Mouse (Mus musculus) right cerebral cortex, adult 18-20 months (tissue): ENCODE measurements at regions not wholly inside any gene's neighbourhood (a gene's known extent, or its start where the extent isn't known, plus 50 kb on each side); places are given as distances from the start of the nearest gene placed in this dataset.
A peak's percentile ranks its signal among the peaks of the same experiment; 100 is the strongest.

Experiments used
- DNase-seq: peaks from one replicate; pipeline ENCODE4 v3.0.0; 2022; ENCODE audit warnings: mixed read lengths

- DNase-seq: peak; percentile 71
These were observed 1053.6 kb upstream of the Celf2 start for GRCm38 (mm10) chr2:8562948-8563347.

DNA sequence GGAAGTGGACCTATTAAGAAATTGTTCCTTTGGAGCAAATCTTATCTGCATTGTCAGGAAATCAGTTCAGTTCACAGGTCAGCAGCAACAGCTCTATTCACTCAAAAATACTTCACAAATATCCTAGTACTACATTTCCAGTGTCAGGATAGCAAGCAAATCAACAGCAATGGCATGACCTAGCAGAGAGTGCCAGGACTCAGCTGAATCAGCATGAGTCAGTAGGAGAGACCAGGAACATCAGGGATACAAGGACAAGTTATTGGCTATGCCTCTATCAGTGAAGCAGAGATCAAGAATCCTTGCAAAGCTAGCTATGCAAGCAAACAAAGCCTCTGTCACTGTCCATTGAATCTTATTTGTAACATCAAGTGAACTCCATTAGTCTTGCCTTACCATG lies 1036.8 kb upstream of the Celf2 start:
- DNase-seq: no peak

DNA sequence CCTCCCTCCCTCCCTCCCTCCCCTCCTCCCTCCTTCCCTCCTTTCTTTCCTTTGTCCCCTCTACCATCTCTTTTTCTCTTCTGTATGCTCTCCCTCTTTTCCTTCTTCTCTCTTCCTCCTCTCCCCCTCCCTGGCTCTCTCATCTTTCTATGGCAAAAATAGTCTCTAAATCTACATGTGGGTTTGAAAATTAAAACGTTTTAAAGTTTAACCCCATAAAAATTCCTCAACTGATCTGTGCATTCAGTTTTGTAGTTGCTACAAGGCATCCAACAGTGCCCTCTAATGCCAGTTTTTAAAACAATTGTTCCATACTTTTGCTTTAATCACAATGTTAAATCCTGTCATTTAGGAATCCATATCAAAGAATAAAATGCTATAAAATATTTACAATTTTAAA lies 1027.5 kb upstream of the Celf2 start:
- DNase-seq: peak; percentile 12

GRCm38 (mm10) chr2:8498466-8498865 lies 989.1 kb upstream of the Celf2 start:
- peak; percentile 80 for DNase-seq

GRCm38 (mm10) chr2:8477827-8478528 lies 968.6 kb upstream of the Celf2 start:
- DNase-seq: no peak

DNA sequence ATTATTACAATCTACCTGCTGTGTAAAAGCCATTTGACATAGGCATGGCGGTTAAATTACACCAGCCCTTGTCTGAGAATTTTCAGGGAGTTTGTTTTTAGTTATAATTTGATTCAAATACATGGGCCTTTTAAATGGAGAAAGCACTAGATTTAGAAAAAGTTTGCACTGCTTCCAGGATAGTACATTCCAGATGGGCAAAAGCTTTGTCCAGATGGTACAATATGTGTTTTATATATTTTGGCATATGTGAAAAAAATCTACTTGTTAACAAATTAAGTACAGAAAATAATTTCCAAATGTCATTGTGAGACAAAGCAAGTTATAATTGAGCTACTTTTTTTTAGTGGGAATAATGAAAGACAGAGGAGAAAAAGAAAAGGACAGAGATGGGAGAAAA lies 961.2 kb upstream of the Celf2 start:
- DNase-seq: peak; percentile 19

- DNase-seq: no peak
These were observed 959.6 kb upstream of the Celf2 start for GRCm38 (mm10) chr2:8468989-8469388.

DNA sequence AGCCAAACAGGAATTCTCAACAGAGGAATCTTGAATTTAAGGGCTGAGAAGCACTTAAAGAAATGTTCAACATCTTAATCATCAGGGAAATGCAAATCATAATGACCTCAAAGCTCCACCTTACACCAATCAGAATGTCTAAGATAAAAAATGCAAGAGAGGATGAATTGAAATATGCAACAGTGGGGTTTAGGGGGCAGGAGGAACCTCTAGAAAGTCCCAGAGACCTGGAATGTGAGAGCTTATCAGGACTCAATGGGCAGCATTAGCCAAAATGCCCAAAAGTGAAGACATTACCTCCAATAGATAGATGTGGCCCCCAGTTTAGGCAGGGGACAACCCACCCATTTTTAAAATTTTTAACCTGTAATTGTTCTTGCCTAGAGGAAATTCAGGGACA lies 959.0 kb upstream of the Celf2 start:
- DNase-seq: no peak

DNA sequence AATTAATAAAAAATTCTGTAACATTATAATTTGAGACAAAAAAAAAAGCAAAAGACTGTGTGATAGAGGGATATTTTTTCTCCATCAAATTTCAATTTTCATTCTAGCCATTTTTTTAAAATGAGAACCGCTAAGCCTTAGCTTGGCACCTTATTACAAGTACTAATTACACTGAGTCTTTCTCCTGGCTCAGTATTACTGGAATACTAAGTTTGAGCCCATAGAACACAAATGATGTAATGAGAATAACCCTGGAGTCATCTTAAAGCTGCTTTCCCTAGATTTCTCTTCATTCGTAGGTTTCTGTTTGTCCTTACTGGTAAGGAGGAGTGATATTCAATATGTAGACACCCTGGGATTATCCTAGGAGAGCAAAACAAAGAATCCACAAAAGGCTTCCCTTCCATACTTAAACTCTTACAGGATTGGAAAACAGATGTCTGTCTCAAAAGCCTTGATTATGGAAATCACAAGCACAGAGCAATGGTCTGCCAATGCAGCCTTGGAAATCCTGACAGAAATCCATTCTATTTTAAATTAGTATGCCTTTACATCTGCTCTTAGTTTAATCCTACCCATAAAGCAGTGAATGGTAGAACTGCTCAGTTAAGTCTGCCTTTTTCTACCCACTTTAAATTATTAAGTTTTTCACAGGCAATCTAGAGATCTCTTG lies 958.3 kb upstream of the Celf2 start:
- DNase-seq: peak; percentile 6

- no peak for DNase-seq
These were observed 943.3 kb upstream of the Celf2 start for GRCm38 (mm10) chr2:8452566-8453243.

- no peak for DNase-seq
These were observed 931.9 kb upstream of the Celf2 start for GRCm38 (mm10) chr2:8441230-8441629.

GRCm38 (mm10) chr2:8429652-8430343 lies 920.4 kb upstream of the Celf2 start:
- DNase-seq: no peak

- no peak for DNase-seq
These were observed 918.8 kb upstream of the Celf2 start for GRCm38 (mm10) chr2:8428145-8428544.

DNA sequence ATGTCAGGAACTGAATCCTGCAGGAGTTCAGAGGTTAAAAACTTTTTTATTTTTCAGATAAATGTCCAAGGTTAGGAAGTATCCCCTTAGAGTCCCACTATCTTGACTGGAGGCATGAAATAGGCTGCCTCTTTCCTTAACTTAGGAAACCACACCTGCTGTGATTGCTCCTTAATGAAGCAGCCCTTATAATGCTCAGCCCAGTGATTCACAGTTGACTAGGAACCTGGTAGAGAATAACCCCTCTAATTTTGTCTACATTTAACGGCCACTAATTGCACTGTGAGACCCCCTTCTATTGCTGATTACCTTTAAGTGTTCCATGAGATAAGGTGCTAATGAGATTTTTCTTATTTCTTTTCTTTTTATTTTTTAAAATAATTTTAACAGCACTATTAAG lies 918.4 kb upstream of the Celf2 start:
- no peak for DNase-seq

DNA sequence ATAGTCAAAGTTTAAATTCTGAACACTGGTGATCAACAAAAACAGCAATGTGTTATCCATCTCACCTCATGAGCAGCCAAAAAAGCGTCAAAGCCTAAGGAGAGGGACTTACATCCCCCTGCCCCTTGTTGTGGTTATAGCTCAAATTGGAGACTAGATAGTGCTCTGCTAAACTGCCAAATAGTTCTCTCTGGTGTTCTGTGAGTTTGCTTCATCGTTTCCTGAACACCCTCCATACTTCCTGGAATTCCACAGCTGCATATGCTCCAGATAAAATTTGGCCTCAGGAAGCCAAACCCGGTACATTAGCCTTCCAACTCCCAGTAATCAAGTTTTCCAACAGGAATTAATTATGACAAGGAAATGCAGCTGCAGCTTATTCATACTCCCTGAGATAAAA lies 906.6 kb upstream of the Celf2 start:
- no peak for DNase-seq

DNA sequence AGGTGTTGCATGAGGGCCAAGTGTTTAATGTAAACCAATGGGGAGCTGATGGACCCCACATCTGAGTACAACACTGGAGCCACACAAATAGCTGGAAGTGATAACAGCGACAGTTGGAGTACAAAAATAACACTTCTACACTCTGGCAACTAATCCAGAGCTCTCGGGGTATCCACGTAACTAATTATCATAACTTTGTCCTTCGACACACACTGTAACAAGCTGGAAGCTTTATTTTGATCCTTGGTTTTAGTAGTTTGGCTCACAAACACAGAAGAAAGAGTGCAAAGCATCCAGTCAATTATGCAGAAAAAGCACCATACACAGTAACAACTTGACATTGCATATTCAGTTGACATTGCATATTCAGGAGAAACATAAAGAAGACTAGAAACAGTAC lies 884.8 kb upstream of the Celf2 start:
- DNase-seq: no peak

DNA sequence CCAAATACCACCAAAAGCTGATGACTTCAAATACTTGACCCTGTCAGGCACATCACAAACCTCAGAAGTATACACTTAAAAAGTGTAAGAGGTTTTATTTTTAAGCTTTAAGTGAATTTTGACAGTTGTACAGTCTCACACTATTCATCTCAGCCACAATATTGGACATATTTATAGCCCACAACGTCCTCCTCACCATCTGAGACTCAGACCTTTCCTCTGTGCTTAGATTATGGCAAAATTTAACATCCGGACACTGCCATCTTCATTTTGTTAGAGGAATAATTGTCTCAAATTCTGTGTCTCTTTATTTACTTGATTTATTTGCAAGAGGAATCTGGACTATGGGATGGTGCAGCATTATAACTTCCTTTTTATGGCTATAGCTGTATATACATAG lies 880.2 kb upstream of the Celf2 start:
- DNase-seq: no peak

- peak; percentile 83 for DNase-seq
These were observed 870.9 kb upstream of the Celf2 start for GRCm38 (mm10) chr2:8380246-8380645.

DNA sequence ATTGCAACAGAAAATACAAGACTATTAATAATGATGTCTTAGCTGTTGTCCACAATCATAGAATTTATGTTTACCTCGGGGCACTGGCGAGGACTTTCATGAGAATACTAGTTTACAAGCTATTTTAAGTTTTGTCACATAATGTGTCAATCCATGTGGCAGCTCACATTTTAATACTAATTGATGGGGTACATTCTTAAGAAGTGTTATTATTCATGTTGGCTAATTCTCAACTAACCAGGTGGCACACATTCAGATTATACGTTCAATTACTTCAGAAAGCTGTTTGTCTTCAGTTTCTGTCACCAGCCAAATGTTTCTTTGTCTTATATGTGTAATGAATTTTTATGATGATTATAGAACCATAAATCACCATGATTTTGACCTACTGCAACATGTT lies 870.2 kb upstream of the Celf2 start:
- no peak for DNase-seq

- peak; percentile 38 for DNase-seq
These were observed 838.5 kb upstream of the Celf2 start for GRCm38 (mm10) chr2:8347867-8348266.

DNA sequence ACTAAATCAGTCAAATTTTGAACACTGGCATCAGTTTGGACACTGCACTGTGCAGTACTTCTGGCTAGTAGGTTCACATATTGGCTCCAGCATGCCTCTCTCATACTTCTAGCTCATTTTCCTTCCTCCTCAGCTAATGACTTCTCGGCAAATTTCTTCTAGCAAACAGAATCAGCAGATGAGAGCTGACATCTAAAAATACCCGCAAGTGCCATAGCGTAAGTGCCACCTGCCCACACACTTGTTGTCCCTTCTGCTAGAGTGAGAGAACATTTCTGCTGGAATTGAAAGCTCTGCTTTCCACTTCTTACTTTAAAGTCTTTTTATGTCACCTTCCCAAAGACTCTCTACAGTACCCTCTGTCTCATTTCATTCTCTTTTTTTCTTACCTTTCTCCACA lies 835.4 kb upstream of the Celf2 start:
- peak; percentile 90 for DNase-seq

GRCm38 (mm10) chr2:8338271-8338670 lies 828.9 kb upstream of the Celf2 start:
- peak; percentile 50 for DNase-seq

- no peak for DNase-seq
These were observed 786.6 kb upstream of the Celf2 start for GRCm38 (mm10) chr2:8296001-8296400.

DNA sequence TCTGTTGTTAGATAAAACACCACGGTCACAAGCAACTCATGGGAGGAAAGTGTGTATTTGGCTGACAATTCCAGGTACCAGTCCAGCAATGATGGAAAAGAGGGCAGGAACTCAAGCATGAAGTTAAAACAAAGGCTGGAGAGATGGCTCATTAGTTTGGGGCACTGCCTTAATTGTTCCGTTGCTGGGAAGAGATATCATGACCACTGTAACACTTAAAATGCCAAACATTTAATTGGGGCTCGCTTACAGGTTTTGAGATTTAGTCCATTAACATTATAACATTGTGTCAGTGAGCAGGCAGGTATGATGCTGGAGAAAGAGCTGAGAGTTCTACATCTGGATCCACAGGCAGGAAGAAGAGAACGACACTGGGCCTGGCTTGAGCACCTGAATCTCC lies 782.0 kb upstream of the Celf2 start:
- DNase-seq: no peak
